Mouse (Mus musculus) olfactory bulb, adult 2 months (tissue): ENCODE measurements around the gene Lrmda.
A peak's percentile ranks its signal among the peaks of the same experiment; 100 is the strongest.

Source experiments
- CTCF ChIP-seq: fragments of 200-500 bp; IDR thresholded peaks from 2 replicates; pipeline ENCODE4 v1.5.1; 2012; ENCODE audit warnings: low read depth, mild to moderate bottlenecking, low read length, moderate library complexity; ENCODE audit not compliant: insufficient read depth
- POLR2A ChIP-seq: fragments of 200-500 bp; IDR thresholded peaks from 2 replicates; pipeline ENCODE4 v1.6.1; 2012; ENCODE audit warnings: mild to moderate bottlenecking, low read depth, low read length, moderate library complexity; ENCODE audit not compliant: insufficient read depth

GRCm38 (mm10) chr14:21987660-21988576, 31.6 kb upstream of the Lrmda start:
- TF ChIP-seq POLR2A (peak; percentile 29; the same call in 1 of the 2 replicates), CTCF (no peak)
